Mouse (Mus musculus): ENCODE measurements at regions not wholly inside any gene's neighbourhood (a gene's known extent, or its start where the extent isn't known, plus 50 kb on each side); places are given as distances from the start of the nearest gene placed in this dataset.
A peak's percentile ranks its signal among the peaks of the same experiment; 100 is the strongest.

- H3K4me1 ChIP-seq (replicated peaks; ENCODE audit: insufficient read depth, low read length): no peaks in the 10 kb centered on the region
- H3K9me3 ChIP-seq (replicated peaks; ENCODE audit: low read length): no peaks in the 10 kb centered on the region
- H3K27me3 ChIP-seq (ENCODE audit: insufficient read depth, low read length): no peaks in the 10 kb centered on the region
- no peak overlapping the region for H3K27ac ChIP-seq
- WGBS: 57% methylated on average over 8 of the region's 8 CpGs
- ATAC-seq (replicated peaks; ENCODE audit: low FRiP score, low read depth) (no peak), DNase-seq (ENCODE audit: low spot score) (no peak)
- H3K4me2 ChIP-seq (ENCODE audit: low read length): no peak overlapping the region
- H3K9ac ChIP-seq (ENCODE audit: low read depth, low read length): no peak overlapping the region
- no peaks in the 10 kb centered on the region for H3K36me3 ChIP-seq (ENCODE audit: insufficient read depth, low read length)
- no peak for TF ChIP-seq CTCF (IDR thresholded peaks at IDR 0.05; ENCODE audit: low read depth)
- no peak overlapping the region for H3K4me3 ChIP-seq (replicated peaks; ENCODE audit: low read depth, low read length)
Observed at GRCm38 (mm10) chr9:88005945-88006700, 275.1 kb upstream of the Tbx18 start.

GRCm38 (mm10) chr9:88023752-88024151, 292.7 kb upstream of the Tbx18 start:
- H3K27ac ChIP-seq: no peak overlapping the region
- no peaks in the 10 kb centered on the region for H3K36me3 ChIP-seq (ENCODE audit: insufficient read depth, low read length)
- no peak for ATAC-seq (replicated peaks; ENCODE audit: low FRiP score, low read depth)
- no peak overlapping the region for H3K4me3 ChIP-seq (replicated peaks; ENCODE audit: low read depth, low read length)
- H3K9me3 ChIP-seq (replicated peaks; ENCODE audit: low read length): no peaks in the 10 kb centered on the region
- 43% methylated on average over 3 of the region's 3 CpGs for WGBS
- no peak overlapping the region for H3K9ac ChIP-seq (ENCODE audit: low read depth, low read length)
- no peaks in the 10 kb centered on the region for H3K4me1 ChIP-seq (replicated peaks; ENCODE audit: insufficient read depth, low read length)
- no peak for DNase-seq (ENCODE audit: low spot score)
- H3K27me3 ChIP-seq (ENCODE audit: insufficient read depth, low read length): no peaks in the 10 kb centered on the region
- no peak overlapping the region for H3K4me2 ChIP-seq (ENCODE audit: low read length)
- no peak for TF ChIP-seq CTCF (IDR thresholded peaks at IDR 0.05; ENCODE audit: low read depth)

- no peak for ATAC-seq (replicated peaks; ENCODE audit: low FRiP score, low read depth)
- Histone ChIP-seq H3K27me3 (ENCODE audit: insufficient read depth, low read length) (no peaks in the 10 kb centered on the region), H3K36me3 (ENCODE audit: insufficient read depth, low read length) (no peaks in the 10 kb centered on the region), H3K4me2 (ENCODE audit: low read length) (no peak overlapping the region), H3K9ac (ENCODE audit: low read depth, low read length) (no peak overlapping the region), H3K4me3 (replicated peaks; ENCODE audit: low read depth, low read length) (no peak overlapping the region), H3K4me1 (replicated peaks; ENCODE audit: insufficient read depth, low read length) (no peaks in the 10 kb centered on the region), H3K27ac (no peak overlapping the region), H3K9me3 (replicated peaks; ENCODE audit: low read length) (no peaks in the 10 kb centered on the region)
- WGBS: 83% methylated on average over 2 of the region's 2 CpGs
- TF ChIP-seq CTCF (IDR thresholded peaks at IDR 0.05; ENCODE audit: low read depth): no peak
- DNase-seq (ENCODE audit: low spot score): no peak
Observed at GRCm38 (mm10) chr9:88025936-88026335, 294.9 kb upstream of the Tbx18 start.

- WGBS: 47% methylated on average over 6 of the region's 6 CpGs
- Histone ChIP-seq H3K4me1 (replicated peaks; ENCODE audit: insufficient read depth, low read length) (no peaks in the 10 kb centered on the region), H3K4me2 (ENCODE audit: low read length) (no peak overlapping the region), H3K4me3 (replicated peaks; ENCODE audit: low read depth, low read length) (no peak overlapping the region), H3K27me3 (ENCODE audit: insufficient read depth, low read length) (no peaks in the 10 kb centered on the region), H3K9ac (ENCODE audit: low read depth, low read length) (no peak overlapping the region), H3K27ac (no peak overlapping the region), H3K9me3 (replicated peaks; ENCODE audit: low read length) (no peaks in the 10 kb centered on the region), H3K36me3 (ENCODE audit: insufficient read depth, low read length) (no peaks in the 10 kb centered on the region)
- ATAC-seq (replicated peaks; ENCODE audit: low FRiP score, low read depth) (peak; percentile 40; the same call in 1 of the 2 replicates), DNase-seq (ENCODE audit: low spot score) (peak; percentile 62)
- no peak for TF ChIP-seq CTCF (IDR thresholded peaks at IDR 0.05; ENCODE audit: low read depth)
Observed at GRCm38 (mm10) chr9:88030509-88031148, 296.4 kb upstream of the Nt5e start.

GRCm38 (mm10) chr9:88037560-88037959, 289.4 kb upstream of the Nt5e start:
- DNase-seq (ENCODE audit: low spot score) (no peak), ATAC-seq (replicated peaks; ENCODE audit: low FRiP score, low read depth) (no peak)
- Histone ChIP-seq H3K27ac (no peak overlapping the region), H3K9me3 (replicated peaks; ENCODE audit: low read length) (no peaks in the 10 kb centered on the region), H3K4me2 (ENCODE audit: low read length) (no peak overlapping the region), H3K36me3 (ENCODE audit: insufficient read depth, low read length) (no peaks in the 10 kb centered on the region), H3K9ac (ENCODE audit: low read depth, low read length) (no peak overlapping the region), H3K4me1 (replicated peaks; ENCODE audit: insufficient read depth, low read length) (no peaks in the 10 kb centered on the region), H3K27me3 (ENCODE audit: insufficient read depth, low read length) (no peaks in the 10 kb centered on the region), H3K4me3 (replicated peaks; ENCODE audit: low read depth, low read length) (no peak overlapping the region)
- TF ChIP-seq CTCF (IDR thresholded peaks at IDR 0.05; ENCODE audit: low read depth): no peak
- 79% methylated on average over 7 of the region's 7 CpGs for WGBS

- 53% methylated on average over 13 of the region's 13 CpGs for WGBS
- TF ChIP-seq CTCF (IDR thresholded peaks at IDR 0.05; ENCODE audit: low read depth): no peak
- no peak for ATAC-seq (replicated peaks; ENCODE audit: low FRiP score, low read depth)
Observed at GRCm38 (mm10) chr9:88049270-88049669, 277.7 kb upstream of the Nt5e start.

More at GRCm38 (mm10) chr9:88049270-88049669, 277.7 kb upstream of the Nt5e start:
- Histone ChIP-seq H3K9ac (ENCODE audit: low read depth, low read length) (no peak overlapping the region), H3K4me2 (ENCODE audit: low read length) (no peak overlapping the region), H3K4me1 (replicated peaks; ENCODE audit: insufficient read depth, low read length) (no peaks in the 10 kb centered on the region), H3K27me3 (ENCODE audit: insufficient read depth, low read length) (no peaks in the 10 kb centered on the region), H3K27ac (no peak overlapping the region), H3K9me3 (replicated peaks; ENCODE audit: low read length) (no peaks in the 10 kb centered on the region), H3K4me3 (replicated peaks; ENCODE audit: low read depth, low read length) (no peak overlapping the region), H3K36me3 (ENCODE audit: insufficient read depth, low read length) (no peaks in the 10 kb centered on the region)
- DNase-seq (ENCODE audit: low spot score): no peak
